Mouse (Mus musculus) lung, postnatal 10 days (tissue): ENCODE results near the gene Riox1.

Source experiments
- DNase-seq: peaks from one replicate; pipeline ENCODE4 v3.0.0; 2021

Riox1 gene

DNA sequence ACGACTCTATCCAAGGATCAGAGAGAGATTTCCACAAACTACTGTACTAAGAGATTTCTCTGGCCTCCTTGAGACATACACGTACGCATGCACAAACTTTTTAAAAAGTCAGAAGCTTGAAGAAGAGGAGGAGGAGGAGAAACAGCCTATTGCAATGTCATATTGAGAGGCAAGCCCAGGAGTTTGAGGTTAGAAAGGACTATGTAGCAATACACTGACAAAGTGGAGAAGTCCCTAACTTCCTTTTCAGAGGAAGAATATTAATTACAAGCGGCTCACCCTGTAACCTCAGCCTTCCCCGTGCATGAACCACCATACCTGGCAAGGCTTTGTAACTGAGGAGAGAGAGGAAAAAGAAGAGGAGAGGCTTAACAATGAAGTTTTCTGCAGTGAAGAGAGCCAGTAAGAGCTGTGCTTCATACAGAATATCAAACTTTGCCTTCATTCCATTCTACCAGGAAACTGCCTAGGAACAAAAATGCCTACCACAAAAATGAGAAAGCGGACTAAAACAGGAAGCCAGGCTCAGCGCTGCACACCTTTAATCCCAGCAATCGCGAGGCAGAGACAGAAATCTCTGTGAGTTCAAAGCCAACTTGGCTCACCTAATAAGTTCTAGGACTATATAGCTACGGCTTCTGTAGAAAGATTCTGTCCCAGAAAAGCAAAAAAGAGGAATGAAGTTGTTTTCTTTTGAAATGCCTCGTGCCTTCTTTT, 474 bp upstream of the Riox1 start:
- DNase-seq: no peak

DNA sequence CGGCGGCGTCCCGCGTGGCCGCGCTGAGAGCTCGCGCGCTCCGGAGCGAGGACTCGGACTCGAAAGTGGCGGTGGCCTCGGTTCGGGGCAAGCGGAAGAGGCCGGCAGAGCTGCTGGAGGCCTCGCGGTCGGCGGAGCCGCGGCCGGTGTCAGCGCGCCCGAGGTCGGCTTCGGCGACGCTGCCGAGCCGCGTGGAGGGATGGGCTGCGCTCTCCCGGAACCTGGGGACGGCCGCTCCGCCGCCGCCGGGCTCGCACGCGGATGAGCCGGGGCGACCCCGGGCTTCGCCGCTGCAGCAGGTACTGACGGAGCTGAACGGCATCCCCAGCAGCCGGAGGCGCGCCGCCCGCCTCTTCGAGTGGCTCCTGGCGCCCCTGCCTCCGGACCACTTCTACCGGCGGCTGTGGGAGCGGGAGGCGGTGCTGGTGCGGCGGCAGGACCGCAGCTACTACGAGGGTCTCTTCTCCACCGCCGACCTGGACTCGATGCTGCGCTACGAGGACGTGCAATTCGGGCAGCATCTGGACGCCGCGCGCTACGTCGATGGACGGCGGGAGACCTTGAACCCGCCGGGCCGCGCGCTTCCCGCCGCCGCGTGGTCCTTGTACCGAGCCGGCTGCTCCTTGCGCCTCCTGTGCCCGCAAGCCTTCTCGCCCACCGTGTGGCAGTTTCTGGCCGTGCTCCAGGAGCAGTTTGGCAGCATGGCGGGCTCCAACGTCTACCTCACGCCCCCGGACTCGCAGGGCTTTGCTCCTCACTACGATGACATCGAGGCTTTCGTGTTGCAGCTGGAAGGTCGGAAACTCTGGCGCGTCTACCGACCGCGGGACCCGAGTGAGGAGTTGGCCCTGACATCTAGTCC, 663 bp downstream of the Riox1 start:
- DNase-seq: peak; percentile 52

DNA sequence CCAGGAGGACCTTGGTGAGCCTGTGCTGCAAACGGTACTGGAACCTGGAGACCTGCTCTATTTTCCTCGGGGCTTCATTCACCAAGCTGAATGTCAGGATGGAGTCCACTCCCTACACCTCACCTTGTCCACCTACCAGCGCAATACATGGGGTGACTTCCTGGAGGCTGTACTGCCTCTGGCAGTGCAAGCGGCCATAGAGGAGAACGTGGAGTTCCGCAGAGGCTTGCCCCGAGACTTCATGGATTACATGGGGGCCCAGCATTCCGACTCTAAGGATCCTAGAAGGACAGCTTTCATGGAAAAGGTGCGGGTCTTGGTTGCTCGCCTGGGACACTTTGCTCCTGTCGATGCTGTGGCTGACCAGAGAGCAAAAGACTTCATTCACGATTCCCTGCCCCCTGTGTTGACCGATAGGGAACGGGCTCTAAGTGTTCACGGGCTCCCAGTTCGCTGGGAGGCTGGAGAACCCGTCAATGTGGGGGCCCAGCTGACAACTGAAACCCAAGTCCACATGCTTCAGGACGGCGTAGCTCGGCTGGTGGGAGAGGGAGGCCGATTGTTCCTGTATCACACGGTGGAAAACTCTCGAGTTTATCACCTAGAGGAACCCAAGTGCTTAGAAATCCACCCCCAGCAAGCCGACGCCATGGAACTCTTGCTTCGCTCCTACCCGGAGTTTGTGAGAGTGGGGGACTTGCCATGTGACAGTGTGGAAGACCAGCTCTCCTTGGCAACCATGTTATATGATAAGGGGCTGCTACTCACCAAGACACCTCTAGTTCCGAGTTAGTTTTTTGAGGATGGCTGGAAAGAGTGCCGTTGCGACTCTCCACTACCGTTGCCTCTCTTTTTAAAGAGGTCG, 1.5 kb downstream of the Riox1 start:
- DNase-seq: no peak

DNA sequence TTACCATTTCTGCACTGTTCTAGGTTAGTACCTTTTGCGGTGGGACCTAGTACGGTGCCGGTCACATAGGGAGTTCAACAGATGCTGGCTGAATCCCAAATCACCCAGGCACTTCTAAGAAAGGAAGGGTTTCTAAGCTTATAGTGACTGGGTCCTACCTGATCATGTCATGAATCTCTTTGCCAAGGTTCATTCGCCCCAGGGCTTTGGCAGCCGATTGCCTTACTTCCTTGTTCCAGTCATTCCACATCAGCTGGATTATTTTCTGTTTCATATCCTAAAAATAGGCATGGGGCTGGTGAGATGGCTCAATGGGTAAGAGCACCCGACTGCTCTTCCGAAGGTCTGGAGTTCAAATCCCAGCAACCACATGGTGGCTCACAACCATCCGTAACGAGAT, 7.9 kb downstream of the Riox1 start:
- no peak for DNase-seq

DNA sequence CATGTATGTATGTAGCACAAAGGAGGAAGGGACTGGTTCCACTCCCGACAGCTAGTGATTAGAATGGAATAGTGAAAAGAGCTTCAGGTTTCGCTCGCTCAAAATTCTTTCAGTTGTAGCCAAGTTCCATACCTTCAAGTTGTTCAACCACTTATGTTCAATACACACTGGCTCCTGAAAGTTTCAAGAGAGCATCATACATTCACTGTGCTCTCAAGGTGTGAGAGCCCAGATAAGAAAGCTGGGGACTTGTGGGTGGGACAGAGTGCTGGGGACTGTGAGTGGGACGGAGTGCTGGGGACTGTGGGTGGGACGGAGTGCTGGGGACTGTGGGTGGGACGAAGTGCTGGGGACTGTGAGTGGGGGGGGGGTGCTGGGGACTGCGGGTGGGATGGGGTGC, 14.8 kb downstream of the Riox1 start:
- DNase-seq: no peak

DNA sequence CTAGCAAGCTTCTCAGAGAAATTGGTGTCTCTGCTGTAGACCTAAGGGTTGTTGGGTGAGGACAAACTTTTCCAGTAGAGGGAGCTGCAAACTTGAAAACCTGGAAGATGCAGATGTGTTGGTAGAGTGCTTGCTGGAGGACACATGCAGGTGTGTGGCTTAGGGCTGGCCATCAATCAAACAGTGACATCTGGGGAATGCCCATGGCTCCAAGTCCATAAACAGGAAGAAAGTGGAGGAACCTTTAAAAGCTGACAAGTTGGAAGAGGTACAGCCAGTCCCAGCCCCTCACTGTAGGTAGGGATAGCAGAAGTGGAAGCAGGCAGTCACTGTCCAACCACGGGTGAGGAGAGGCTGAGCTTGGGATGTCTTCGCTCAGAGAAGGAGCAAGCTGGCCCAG, 21.7 kb downstream of the Riox1 start:
- DNase-seq: peak; percentile 70

DNA sequence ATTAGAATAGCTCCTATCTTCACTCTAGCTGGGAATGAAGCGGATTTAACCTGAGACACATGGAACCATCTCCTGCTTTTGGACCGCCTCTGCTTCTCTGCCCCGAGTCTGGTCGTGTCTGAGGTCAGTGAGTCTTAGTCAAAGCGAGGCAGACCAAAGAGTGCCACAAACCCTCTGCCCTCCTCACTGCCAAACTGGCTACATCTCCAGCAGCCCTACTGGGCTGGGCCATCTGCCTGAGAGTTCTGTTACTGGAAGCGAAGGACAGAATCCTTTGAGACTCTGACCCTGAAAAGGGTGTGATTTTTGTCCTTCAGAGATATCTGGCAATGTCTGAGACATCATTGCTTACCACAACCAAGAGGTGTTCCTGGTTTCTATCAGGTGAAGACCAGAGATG, 28.5 kb downstream of the Riox1 start:
- DNase-seq: no peak

DNA sequence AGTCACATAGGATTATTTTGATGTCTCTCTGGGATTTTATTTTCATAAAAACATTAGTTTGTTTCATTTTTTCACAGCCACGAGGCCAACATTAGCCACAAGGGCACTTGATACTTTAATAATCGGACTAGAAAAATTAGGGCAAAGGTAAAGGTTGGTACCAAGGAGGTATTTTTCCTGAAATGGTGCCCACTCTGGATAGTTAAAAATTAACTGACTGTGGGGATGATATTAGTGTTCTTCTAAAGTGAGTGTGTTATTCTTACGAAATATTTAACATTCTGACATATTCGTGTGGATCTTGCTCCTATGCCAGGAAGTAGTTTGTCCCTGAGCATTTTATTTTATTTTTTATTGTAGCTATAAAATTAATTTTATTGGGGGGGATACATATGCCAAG, 31.2 kb downstream of the Riox1 start:
- no peak for DNase-seq

DNA sequence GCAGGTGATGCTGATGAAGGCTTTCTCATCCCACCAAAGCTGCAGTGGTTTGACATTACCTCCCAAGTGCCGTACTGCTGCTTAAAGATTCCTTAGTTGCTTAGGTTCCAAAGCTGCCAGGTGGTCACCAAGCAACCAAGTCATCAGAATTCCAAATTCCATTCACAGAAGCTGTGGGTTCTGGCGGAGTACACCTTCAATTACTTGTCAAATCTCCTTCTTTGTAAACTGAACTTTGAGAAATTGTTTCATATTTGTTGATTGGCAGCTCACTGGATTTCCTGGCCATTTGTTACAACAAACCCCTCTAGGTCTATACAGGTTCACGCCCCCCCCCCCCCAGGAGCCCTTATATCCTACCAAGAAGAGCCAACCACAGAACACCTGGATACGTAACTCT, 34.3 kb downstream of the Riox1 start, which contains the start of gene Heatr4:
Heatr4 (minus strand) TSS at position 101 of the 400 bp plus-strand sequence.
- no peak for DNase-seq

DNA sequence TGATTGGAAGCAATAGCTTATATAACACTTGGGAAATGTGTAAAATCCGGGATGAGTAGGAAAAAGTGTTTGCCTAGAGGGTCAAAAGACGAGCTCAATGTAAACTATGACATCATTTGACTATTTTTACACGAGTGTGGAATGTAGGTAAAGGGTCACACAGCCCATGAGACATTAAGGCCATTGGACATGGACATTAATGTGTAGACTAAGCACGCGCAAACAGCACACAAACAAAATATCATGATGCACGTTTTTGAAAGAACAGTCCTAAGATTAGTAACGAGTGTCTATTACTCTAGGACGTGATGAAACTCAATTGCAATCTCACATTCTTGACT, 36.8 kb downstream of the Riox1 start:
- DNase-seq: no peak

DNA sequence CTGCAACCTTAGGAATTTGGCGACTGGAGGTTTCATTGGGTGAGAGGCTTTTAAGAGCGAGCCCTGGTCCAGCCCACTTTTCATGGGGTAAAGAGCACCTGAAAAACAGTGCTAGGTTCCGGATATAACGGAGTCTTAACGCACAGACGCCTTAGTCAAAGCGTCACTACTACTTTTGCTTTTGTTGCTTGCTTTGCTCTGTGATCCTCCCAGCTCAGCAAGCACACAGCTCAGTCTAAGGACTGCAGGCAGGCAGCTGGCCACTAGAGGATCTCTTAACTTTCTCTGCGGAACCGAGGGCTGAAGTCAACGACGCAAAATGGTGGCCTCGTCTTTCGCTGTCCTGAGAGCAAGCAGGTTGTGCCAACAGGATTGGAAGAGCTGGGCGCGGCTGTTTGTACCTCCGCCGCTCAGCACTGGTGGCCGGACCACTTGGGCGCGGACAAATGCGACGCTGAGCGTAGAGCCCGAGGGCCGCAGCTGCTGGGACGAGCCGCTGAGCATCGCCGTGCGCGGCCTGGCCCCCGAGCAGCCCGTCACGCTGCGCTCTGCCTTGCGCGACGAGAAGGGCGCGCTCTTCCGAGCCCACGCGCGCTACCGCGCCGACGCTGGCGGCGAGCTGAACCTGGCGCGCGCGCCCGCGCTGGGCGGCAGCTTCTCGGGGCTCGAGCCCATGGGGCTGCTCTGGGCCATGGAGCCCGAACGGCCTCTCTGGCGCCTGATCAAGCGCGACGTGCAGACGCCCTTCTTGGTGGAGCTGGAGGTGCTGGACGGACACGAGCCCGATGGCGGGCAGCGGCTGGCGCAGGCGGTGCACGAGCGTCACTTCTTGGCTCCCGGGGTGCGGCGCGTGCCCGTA, 37.4 kb downstream of the Riox1 start, which contains the start of gene Acot2:
Acot2 (plus strand) TSS at position 279 of the 859 bp plus-strand sequence.
- peak; percentile 89 for DNase-seq

DNA sequence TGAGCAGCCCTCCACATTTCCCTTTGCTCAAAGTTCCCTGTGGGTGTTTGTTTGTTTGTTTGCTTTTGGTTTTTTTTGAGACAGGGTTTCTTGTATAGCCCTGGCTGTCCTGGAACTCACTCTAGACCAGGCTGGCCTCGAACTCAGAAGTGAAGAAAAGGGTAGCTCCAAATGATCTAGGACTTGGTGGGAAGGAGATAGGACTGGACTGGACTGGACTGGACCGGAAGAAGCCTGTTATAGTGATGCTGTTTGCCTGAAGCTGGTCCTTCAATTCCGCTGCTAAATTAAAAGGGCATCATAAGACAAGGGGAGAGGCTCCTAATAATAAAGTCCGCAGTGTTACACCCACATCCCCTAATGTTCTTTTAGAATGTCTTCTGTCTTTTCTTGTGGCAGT, 38.1 kb downstream of the Riox1 start:
- DNase-seq: no peak

DNA sequence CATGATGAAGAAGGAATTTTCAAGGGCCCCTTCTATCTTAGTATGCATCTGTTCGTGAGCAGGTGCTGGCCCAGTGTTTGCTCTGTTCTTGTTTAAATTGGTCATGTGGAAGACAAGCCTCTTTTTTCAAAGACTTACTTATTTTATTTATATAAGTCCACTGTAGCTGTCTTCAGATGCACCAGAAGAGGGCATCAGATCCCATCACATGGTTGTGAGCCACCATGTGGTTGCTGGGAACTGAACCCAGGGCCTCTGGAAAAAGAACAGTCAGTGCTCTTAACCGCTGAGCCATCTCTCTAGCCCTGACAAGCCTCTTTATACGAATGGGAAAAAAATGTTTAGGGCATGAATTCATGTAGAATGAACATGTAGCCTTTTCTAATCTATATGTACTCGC, 39.0 kb downstream of the Riox1 start:
- no peak for DNase-seq

DNA sequence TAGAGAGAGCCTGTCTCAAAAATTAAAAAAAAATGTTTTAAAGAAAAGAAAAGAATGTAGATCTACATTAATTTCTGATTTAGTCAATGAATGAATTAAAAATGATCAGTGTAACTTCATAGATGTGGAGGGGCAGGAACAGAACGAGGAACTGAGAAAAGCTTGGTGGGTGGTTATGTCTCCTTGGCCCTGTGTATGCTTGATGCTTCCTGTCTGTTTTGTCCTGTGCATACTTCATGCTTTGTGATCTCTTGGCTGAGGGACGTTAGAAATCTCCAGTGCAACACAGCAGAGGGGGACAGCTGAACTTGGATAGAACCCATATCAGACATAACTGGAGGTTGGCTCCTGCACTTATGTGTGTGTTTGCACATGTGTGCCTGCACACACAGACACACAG, 46.8 kb downstream of the Riox1 start:
- DNase-seq: no peak

DNA sequence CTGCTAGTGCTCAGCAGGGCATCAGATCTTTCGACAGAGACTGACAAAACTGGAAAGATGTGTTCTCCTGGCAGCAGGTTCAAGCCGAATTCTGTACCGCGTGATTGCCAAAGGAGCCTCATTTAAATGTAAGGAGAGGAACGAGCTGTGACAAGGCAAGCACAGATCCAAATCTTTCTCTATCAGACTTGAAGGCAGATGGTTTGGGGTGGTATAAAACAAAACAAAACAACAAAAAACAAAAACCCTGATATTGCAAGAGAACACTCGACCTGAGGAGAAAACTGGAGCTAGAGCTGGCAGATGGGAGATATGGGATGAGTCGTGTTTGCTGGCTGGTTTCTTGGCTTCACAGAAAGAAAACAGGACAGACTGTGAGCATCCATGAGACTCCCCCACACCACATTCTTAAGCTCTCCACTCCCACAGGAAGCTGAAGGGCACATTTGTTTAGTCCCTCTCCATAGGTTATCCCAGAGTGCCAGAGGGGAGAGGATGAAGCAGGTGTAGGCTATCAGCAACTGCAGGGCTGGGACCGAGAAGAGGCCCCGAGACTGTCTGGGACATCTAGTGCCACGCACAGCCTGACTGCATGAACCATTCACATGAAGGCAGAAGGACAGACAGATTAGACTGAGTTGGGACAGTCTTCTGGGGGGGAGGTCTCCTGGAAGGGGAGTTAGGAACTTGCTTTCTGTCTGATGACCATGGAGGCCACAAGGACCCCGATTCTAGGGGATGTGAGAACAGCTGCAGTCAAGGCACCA, 48.1 kb downstream of the Riox1 start:
- no peak for DNase-seq

DNA sequence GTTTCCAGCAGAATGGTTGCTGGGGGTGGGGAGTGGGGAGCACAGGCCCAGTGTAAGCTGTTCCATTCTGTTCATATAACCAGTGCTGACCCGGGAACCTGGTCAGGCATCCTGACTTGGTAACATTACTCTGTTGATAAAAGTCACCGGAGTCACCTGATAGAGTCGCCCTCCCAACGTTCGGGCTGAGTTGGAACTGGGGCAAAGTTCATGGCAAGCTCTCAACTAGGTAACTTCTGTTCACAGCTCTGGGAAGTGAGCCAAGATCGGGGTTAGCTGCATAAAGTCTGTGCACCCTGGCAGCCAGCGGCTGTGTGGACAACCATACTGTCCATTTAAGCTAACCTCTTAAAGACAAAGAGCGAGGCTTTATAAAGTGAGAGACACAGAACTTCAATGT, 48.8 kb downstream of the Riox1 start:
- DNase-seq: peak; percentile 66

DNA sequence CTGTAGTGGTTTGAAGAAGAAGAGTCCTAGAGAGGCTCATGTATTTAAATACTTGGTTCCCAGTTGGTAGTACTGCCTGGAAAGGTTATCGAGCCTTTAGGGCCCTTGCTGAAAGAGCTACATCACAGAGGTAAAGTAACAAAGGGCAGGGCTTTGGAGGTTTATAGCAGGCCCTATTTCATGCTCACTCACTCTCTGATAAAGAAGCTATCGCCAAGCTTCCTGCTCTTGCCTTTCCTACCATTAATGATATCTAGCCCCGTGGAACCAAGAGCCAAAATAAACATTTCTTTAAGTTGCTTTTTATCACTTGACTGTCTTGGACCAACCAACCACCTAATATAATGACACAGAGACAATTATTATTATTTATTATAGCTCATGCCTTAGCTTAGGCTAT, 50.0 kb downstream of the Riox1 start:
- DNase-seq: no peak
